ENCODE assay signal across 25 mouse cellular contexts in genomic region chr2:59552784-59553183, GRCm38 (mm10). TPM values are rescaled to one million over a fixed set of nuclear protein-coding genes. Genes with fewer than 3 reads are reported as not detected.
DNase-seq lines count a peak whose midpoint lies in the region; ATAC-seq and TF ChIP-seq lines count a peak whose summit lies in the region.
"Had no signal": no experiment of that assay in that cellular context is flagged by ENCODE, and none has a peak within 500 bp of the region (broad histone marks: within the 10 kb centered on the region; RNA-seq: fewer than 3 reads in every experiment).

No protein-coding gene starts in this region.

- intact Hi-C loops in gastrocnemius, postnatal 36 days (cut with DNase I): no loop called here

- TF ChIP-seq CTCF in forebrain, postnatal 0 days (IDR thresholded peaks at IDR 0.05; ENCODE audit: low read depth): no peak

- no peaks in the 10 kb centered on the region for H3K27me3 ChIP-seq in forebrain, embryonic 12.5 days
- H3K27me3 ChIP-seq in forebrain, postnatal 0 days (ENCODE audit: insufficient read depth, low read length): no peaks in the 10 kb centered on the region
- no peaks in the 10 kb centered on the region for H3K27me3 ChIP-seq in forebrain, embryonic 14.5 days (replicated peaks; ENCODE audit: control insufficient read depth, insufficient read depth, low read length)
- H3K27me3 ChIP-seq in hindbrain, embryonic 13.5 days: no peaks in the 10 kb centered on the region
- H3K27me3 ChIP-seq: CH12.LX; embryonic facial prominence, embryonic 13.5 days; embryonic facial prominence, embryonic 15.5 days; Patski had no signal

- no peak overlapping the region for H3K4me3 ChIP-seq in forebrain, embryonic 12.5 days (replicated peaks)
- H3K4me3 ChIP-seq in forebrain, postnatal 0 days (ENCODE audit: low read depth, low read length): no peak overlapping the region
- no peak overlapping the region for H3K4me3 ChIP-seq in forebrain, embryonic 14.5 days (ENCODE audit: low read depth, low read length)
- no peak overlapping the region for H3K4me3 ChIP-seq in hindbrain, embryonic 13.5 days
- H3K4me3 ChIP-seq: embryonic facial prominence, embryonic 13.5 days; embryonic facial prominence, embryonic 15.5 days; erythroblast, embryonic 14.5 days had no signal

- 20% methylated on average over 1 of the region's 1 CpGs for WGBS in forebrain, embryonic 12.5 days
- WGBS in forebrain, postnatal 0 days: 13% methylated on average over 1 of the region's 1 CpGs
- 17% methylated on average over 1 of the region's 1 CpGs for WGBS in forebrain, embryonic 14.5 days
- 28% methylated on average over 1 of the region's 1 CpGs for WGBS in hindbrain, embryonic 13.5 days

- peak; percentile 69; the same call in 1 of the 2 replicates for ATAC-seq in forebrain, embryonic 12.5 days (ENCODE audit: low FRiP score)
- ATAC-seq in forebrain, postnatal 0 days: no peak; the same call in 1 of the 2 replicates
- peak; percentile 72 for ATAC-seq in forebrain, embryonic 14.5 days
- ATAC-seq in hindbrain, embryonic 13.5 days (ENCODE audit: low FRiP score): no peak
- ATAC-seq: activated CD4-positive, CD25-positive, alpha-beta regulatory T cell, adult 4 months; CD4-positive, CD25-positive, alpha-beta regulatory T cell, adult 4 months; Patski had no signal

- no peaks in the 10 kb centered on the region for H3K4me1 ChIP-seq in forebrain, embryonic 12.5 days
- H3K4me1 ChIP-seq in forebrain, postnatal 0 days (ENCODE audit: insufficient read depth): no peaks in the 10 kb centered on the region
- no peaks in the 10 kb centered on the region for H3K4me1 ChIP-seq in forebrain, embryonic 14.5 days (ENCODE audit: control insufficient read depth, insufficient read depth, low read length)
- no peaks in the 10 kb centered on the region for H3K4me1 ChIP-seq in hindbrain, embryonic 13.5 days (replicated peaks)

- no peaks in the 10 kb centered on the region for H3K9me3 ChIP-seq in forebrain, embryonic 12.5 days
- no peaks in the 10 kb centered on the region for H3K9me3 ChIP-seq in forebrain, postnatal 0 days (ENCODE audit: low read length)
- no peaks in the 10 kb centered on the region for H3K9me3 ChIP-seq in forebrain, embryonic 14.5 days (replicated peaks; ENCODE audit: control insufficient read depth, low read length)
- no peaks in the 10 kb centered on the region for H3K9me3 ChIP-seq in hindbrain, embryonic 13.5 days
- H3K9me3 ChIP-seq: embryonic facial prominence, embryonic 13.5 days; embryonic facial prominence, embryonic 15.5 days; G1E had no signal

- no peak for DNase-seq in forebrain, postnatal 0 days
- DNase-seq in heart, adult 11 months: peak; percentile 24
- no peak for DNase-seq in heart, adult 9 months (ENCODE audit: low spot score in 2 of 2)
- peak; percentile 61 for DNase-seq in forebrain, embryonic 14.5 days (ENCODE audit: low spot score)
- DNase-seq in gastrocnemius, postnatal 36 days: no peak
- DNase-seq: adrenal gland, adult 8-10 months; adrenal gland, postnatal 14 days; adrenal gland, postnatal 36 days; cerebellum, adult 11 months; cerebellum, adult 18-20 months; cerebellum, adult 8-10 months; cerebellum, adult 9-11 months; cerebellum, postnatal 14 days; cerebellum, postnatal 36 days; embryo, embryonic 11 days had no signal

- no peak overlapping the region for H3K9ac ChIP-seq in forebrain, embryonic 12.5 days
- H3K9ac ChIP-seq in forebrain, postnatal 0 days: no peak overlapping the region
- no peak overlapping the region for H3K9ac ChIP-seq in forebrain, embryonic 14.5 days (ENCODE audit: low read length)
- H3K9ac ChIP-seq in hindbrain, embryonic 13.5 days: no peak overlapping the region
- H3K9ac ChIP-seq: embryonic facial prominence, embryonic 13.5 days; embryonic facial prominence, embryonic 15.5 days had no signal

- no peaks in the 10 kb centered on the region for H3K36me3 ChIP-seq in forebrain, embryonic 12.5 days (replicated peaks)
- no peaks in the 10 kb centered on the region for H3K36me3 ChIP-seq in forebrain, postnatal 0 days (ENCODE audit: insufficient read depth)
- no peaks in the 10 kb centered on the region for H3K36me3 ChIP-seq in forebrain, embryonic 14.5 days (ENCODE audit: control insufficient read depth, insufficient read depth, low read length)
- no peaks in the 10 kb centered on the region for H3K36me3 ChIP-seq in hindbrain, embryonic 13.5 days
- H3K36me3 ChIP-seq: embryonic facial prominence, embryonic 13.5 days; embryonic facial prominence, embryonic 15.5 days; G1E had no signal

- H3K4me2 ChIP-seq in forebrain, embryonic 12.5 days: no peak overlapping the region
- no peak overlapping the region for H3K4me2 ChIP-seq in forebrain, postnatal 0 days (ENCODE audit: low read depth)
- no peak overlapping the region for H3K4me2 ChIP-seq in forebrain, embryonic 14.5 days (ENCODE audit: low read length)
- no peak overlapping the region for H3K4me2 ChIP-seq in hindbrain, embryonic 13.5 days
- H3K4me2 ChIP-seq: embryonic facial prominence, embryonic 13.5 days; embryonic facial prominence, embryonic 15.5 days had no signal

- no peak overlapping the region for H3K27ac ChIP-seq in forebrain, embryonic 12.5 days
- no peak overlapping the region for H3K27ac ChIP-seq in forebrain, postnatal 0 days (ENCODE audit: low read depth, low read length)
- no peak overlapping the region for H3K27ac ChIP-seq in forebrain, embryonic 14.5 days (ENCODE audit: low read depth, low read length)
- H3K27ac ChIP-seq in hindbrain, embryonic 13.5 days: no peak overlapping the region
- H3K27ac ChIP-seq: embryonic facial prominence, embryonic 13.5 days; embryonic facial prominence, embryonic 15.5 days had no signal

RNA-seq across cellular contexts. Expression of gene Tanc1, which starts 59.1 kb away (rescaled TPM):
- polyA plus RNA-seq in forebrain, embryonic 12.5 days (2016; fragmentation: Nextera tagmentation; extraction: Ambion mirVana): 20.0 and 23.6 TPM in 2 replicates
- 4.3 and 5.0 TPM in 2 replicates for total RNA-seq in forebrain, postnatal 0 days (2014; rRNA removed)
- polyA plus RNA-seq in forebrain, postnatal 0 days (2015; fragmentation: Nextera tagmentation; extraction: Ambion mirVana): 1.3 and 2.9 TPM in 2 replicates
- polyA plus RNA-seq in forebrain, embryonic 14.5 days (2014; fragmentation: Nextera tagmentation; extraction: Ambion mirVana): 4.9 and 5.9 TPM in 2 replicates
- 1 to 10 TPM; 6.8 to 8.3 TPM for total RNA-seq in gastrocnemius, postnatal 36 days (2021)
- 7.1 and 8.9 TPM in 2 replicates for polyA plus RNA-seq in hindbrain, embryonic 13.5 days (2015; fragmentation: Nextera tagmentation; extraction: Ambion mirVana)

Comparison
In these comparisons a context has a peak if more than half of its experiments do, and no peak if none do; other contexts are left out.
1. ATAC-seq: peak in forebrain, embryonic 12.5 days (single experiment) and forebrain, embryonic 14.5 days (single experiment); none in forebrain, postnatal 0 days (single experiment) and hindbrain, embryonic 13.5 days (single experiment).
2. DNase-seq: peak in heart, adult 11 months (single experiment) and forebrain, embryonic 14.5 days (single experiment); none in forebrain, postnatal 0 days (single experiment), heart, adult 9 months (0 of 2) and gastrocnemius, postnatal 36 days (0 of 2).